Mouse (Mus musculus) forebrain, embryonic 11.5 days (tissue): ENCODE results near the gene Tdrd5. TPM values are rescaled to one million over a fixed set of nuclear protein-coding genes. Genes with fewer than 3 reads are reported as not detected.

Experiments used
- ATAC-seq: fragments of 200-750 bp; cut with Nextera tagmentation; replicated peaks from 2 replicates; pipeline ENCODE4 v1.8.0; 2017; ENCODE audit warnings: moderate TSS enrichment; ENCODE audit not compliant: low FRiP score
- DNase-seq: peaks from one replicate; pipeline ENCODE4 v3.0.0-alpha.2; 2017; ENCODE audit warnings: low spot score
- H3K27ac ChIP-seq: fragments of 300-500 bp; sonication (generic); 2 replicates; pipeline ENCODE4 v1.5.1; 2014; ENCODE audit warnings: low read depth, low read length
- H3K27me3 ChIP-seq: fragments of 300-500 bp; sonication (generic); 2 replicates; pipeline ENCODE4 v1.6.1; 2014; ENCODE audit warnings: mild to moderate bottlenecking, low read length, mixed read lengths; ENCODE audit not compliant: control insufficient read depth, insufficient read depth
- H3K36me3 ChIP-seq: fragments of 300-500 bp; sonication (generic); 2 replicates; pipeline ENCODE4 v1.6.1; 2014; ENCODE audit warnings: mild to moderate bottlenecking, low read length, moderate library complexity, mixed read lengths; ENCODE audit not compliant: control insufficient read depth, insufficient read depth
- H3K4me1 ChIP-seq: fragments of 300-500 bp; sonication (generic); replicated peaks from 2 replicates; pipeline ENCODE4 v1.6.1; 2014; ENCODE audit warnings: low read length, mixed read lengths; ENCODE audit not compliant: control insufficient read depth, insufficient read depth
- H3K4me2 ChIP-seq: fragments of 300-500 bp; sonication (generic); 2 replicates; pipeline ENCODE4 v1.6.1; 2014; ENCODE audit warnings: low read depth, mild to moderate bottlenecking, low read length, moderate library complexity, mixed read lengths; ENCODE audit not compliant: severe bottlenecking
- H3K4me3 ChIP-seq: fragments of 300-500 bp; sonication (generic); 2 replicates; pipeline ENCODE4 v1.5.1; 2014; ENCODE audit warnings: low read depth, low read length
- H3K9ac ChIP-seq: fragments of 300-500 bp; sonication (generic); 2 replicates; pipeline ENCODE4 v1.6.1; 2014; ENCODE audit warnings: low read length
- H3K9me3 ChIP-seq: fragments of 300-500 bp; sonication (generic); 2 replicates; pipeline ENCODE4 v1.6.1; 2016; ENCODE audit warnings: low read length, mixed read lengths; ENCODE audit not compliant: control insufficient read depth
- WGBS: fragments of 180-500 bp; shearing (Covaris S2); extraction: QIAGEN DNeasy Blood & Tissue Kit; methylation state at CpG from one replicate; pipeline ENCODE4 v1.1.7; 2014; 5-methylcytosine and 5-hydroxymethylcytosine counted together
- polyA plus RNA-seq: library from polyadenylated mRNA; unstranded; fragments of >200 nt; fragmentation: Nextera tagmentation; extraction: Ambion mirVana; gene quantifications from 2 replicates; pipeline ENCODE4 v1.2.1, GENCODE M21; 2014

The Tdrd5 gene
- polyA plus RNA-seq: 0.07 and 0.32 TPM in 2 replicates

DNA sequence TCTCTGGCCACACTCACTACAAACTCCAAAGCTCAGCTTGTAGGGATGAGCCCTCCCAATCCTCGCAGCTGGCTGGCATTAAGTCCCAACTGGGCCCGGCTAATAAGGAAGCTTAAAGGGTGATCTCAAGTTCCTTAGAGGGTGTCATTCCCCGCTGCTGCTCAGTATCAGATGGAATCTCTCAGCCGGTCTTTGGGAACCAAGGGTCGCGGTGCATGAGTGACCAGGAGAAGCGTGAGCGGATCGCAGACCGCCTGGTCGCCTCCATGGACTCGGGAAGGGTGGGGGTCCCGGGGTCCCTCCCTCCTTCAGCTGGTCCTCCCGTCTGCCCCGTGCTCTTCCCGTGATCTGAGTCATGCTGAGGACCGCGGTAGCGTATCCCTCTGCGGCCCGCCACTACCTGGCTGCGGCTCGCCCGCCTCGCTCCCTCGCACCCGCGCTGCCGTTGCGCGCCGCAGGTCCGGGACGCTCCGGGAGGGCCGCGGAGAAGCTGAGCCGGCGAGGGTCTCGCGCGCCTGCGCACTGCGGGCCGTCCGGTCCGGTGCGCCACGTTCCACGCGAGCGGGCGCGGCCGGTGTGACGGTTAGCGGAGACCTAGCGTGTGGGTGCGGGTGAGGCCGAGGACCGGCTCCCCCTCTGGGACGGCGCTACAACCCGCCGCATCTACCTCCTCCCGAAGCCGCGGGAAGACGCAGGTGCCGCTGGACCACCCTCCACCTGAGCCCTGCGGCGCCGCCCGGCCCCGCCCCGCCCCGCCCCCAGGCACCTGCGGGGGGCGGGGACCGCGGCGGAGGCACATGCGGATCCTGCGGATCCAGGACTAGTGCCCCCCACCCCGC lies at the start of gene Tdrd5:
Gene Tdrd5 (minus strand): TSS at position 754 of the 839 bp plus-strand sequence.
- Histone ChIP-seq H3K4me2 (peak within 1 kb of the TSS; percentile 100), H3K27me3 (peaks cover 32% of the 10 kb centered on the region), H3K27ac (no peak within 1 kb of the TSS), H3K9me3 (no peaks in the 10 kb centered on the region; the same call in 1 of the 2 replicates), H3K4me3 (peak within 1 kb of the TSS; percentile 66), H3K9ac (peak within 1 kb of the TSS; percentile 45), H3K36me3 (no peaks in the 10 kb centered on the region), H3K4me1 (no peaks in the 10 kb centered on the region; the same call in 1 of the 2 replicates)
- DNase-seq (peak; percentile 74), ATAC-seq (peak; percentile 74)
- WGBS: under 1% methylated on average over 83 of the region's 85 CpGs

DNA sequence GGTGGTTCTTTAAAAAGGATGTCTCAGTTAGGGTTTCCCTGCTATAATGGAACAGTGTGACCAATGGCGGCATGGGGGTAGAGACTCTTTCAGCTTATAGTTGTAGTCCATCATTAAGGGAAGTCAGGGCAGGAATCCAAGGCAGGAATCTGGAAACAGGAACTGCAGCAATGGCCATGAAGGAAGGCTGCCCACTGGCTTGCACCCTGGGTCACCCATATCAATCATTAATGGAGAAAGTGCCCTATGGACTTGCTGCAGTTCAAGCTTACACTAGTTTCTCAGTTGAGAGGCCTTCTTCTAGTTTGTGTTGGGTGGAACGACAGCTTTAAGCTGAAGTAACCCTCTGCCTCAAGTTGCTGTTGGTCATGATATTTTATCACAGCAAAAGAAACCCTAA lies 49.0 kb upstream of the Tdrd5 start:
- no peak overlapping the region for H3K4me3 ChIP-seq
- H3K9ac ChIP-seq: no peak overlapping the region
- H3K27me3 ChIP-seq: no peaks in the 10 kb centered on the region
- 87% methylated on average over 2 of the region's 2 CpGs for WGBS
- no peaks in the 10 kb centered on the region for H3K4me1 ChIP-seq
- no peaks in the 10 kb centered on the region for H3K36me3 ChIP-seq
- DNase-seq (no peak), ATAC-seq (no peak)
- no peaks in the 10 kb centered on the region for H3K9me3 ChIP-seq
- no peak overlapping the region for H3K4me2 ChIP-seq
- H3K27ac ChIP-seq: no peak overlapping the region

DNA sequence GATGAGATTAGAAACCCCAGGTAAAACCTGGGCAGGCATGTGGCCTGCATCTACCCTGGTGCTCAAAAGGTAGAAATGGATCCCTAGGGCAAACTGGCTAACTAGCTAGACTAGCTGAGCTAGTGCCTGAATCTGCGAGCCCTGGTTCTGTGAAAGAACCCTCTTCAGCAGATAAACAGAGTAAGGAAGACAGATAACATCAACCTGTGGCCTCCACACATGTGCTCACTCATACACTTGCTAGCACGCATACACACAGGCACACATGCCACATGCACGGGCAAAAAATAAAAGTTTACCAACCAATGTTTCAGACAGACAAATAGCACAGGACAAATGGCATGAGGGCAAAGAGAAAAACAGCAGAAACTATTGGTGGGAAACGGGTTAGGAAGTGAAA lies 47.0 kb upstream of the Tdrd5 start:
- H3K4me3 ChIP-seq: no peak overlapping the region
- no peak overlapping the region for H3K4me2 ChIP-seq
- 93% methylated on average over 4 of the region's 4 CpGs for WGBS
- no peaks in the 10 kb centered on the region for H3K9me3 ChIP-seq
- no peaks in the 10 kb centered on the region for H3K36me3 ChIP-seq
- H3K4me1 ChIP-seq: no peaks in the 10 kb centered on the region
- ATAC-seq: no peak
- H3K27ac ChIP-seq: no peak overlapping the region
- no peak for DNase-seq
- H3K27me3 ChIP-seq: no peaks in the 10 kb centered on the region
- H3K9ac ChIP-seq: no peak overlapping the region

DNA sequence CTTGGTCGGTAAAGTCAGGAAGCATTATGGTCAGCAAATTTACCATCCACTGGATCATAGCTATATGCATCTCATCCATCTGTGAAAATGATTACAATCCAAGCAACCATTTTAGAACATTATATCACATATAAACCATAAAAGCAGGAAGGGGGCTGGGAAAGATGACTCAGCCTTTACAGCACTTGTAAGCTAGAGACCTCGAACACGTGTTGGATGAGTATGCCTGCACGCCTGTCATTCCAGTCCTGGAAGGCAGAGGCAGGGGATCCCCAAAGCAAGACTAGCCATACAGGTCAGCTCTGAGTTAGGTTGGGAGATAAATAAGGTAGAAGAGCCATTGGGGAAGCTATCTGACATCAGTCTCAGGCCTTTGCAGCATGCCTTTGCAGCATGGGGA lies 45.6 kb upstream of the Tdrd5 start:
- H3K4me1 ChIP-seq: no peaks in the 10 kb centered on the region
- DNase-seq: no peak
- H3K27ac ChIP-seq: no peak overlapping the region
- no peak overlapping the region for H3K9ac ChIP-seq
- H3K9me3 ChIP-seq: no peaks in the 10 kb centered on the region
- H3K4me3 ChIP-seq: no peak overlapping the region
- 85% methylated on average over 4 of the region's 4 CpGs for WGBS
- H3K36me3 ChIP-seq: no peaks in the 10 kb centered on the region
- H3K27me3 ChIP-seq: no peaks in the 10 kb centered on the region
- H3K4me2 ChIP-seq: no peak overlapping the region
- ATAC-seq: no peak

DNA sequence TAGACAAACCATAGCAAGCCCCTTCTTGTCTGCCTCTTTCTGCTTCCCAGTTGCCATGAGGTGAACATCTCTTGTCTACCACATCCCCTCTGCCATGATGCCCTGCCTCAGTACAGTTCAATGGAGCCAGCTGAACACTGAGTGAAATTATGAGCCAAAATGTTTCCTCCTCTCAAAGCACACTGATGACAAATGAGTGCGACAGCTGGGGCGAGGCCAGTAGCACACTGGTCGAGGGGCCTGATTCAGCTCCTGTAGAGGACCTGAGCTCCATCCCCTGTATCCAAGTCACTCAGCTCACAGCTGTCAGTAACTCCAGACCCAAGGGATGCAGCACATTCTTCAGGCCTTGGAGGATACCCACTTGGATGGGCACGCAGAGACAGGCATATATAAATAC lies 42.2 kb upstream of the Tdrd5 start:
- WGBS: 94% methylated on average over 4 of the region's 4 CpGs
- ATAC-seq: no peak
- Histone ChIP-seq H3K4me3 (no peak overlapping the region), H3K4me2 (no peak overlapping the region), H3K36me3 (no peaks in the 10 kb centered on the region), H3K27ac (no peak overlapping the region), H3K27me3 (no peaks in the 10 kb centered on the region), H3K9me3 (no peaks in the 10 kb centered on the region), H3K4me1 (no peaks in the 10 kb centered on the region), H3K9ac (no peak overlapping the region)
- DNase-seq: no peak

DNA sequence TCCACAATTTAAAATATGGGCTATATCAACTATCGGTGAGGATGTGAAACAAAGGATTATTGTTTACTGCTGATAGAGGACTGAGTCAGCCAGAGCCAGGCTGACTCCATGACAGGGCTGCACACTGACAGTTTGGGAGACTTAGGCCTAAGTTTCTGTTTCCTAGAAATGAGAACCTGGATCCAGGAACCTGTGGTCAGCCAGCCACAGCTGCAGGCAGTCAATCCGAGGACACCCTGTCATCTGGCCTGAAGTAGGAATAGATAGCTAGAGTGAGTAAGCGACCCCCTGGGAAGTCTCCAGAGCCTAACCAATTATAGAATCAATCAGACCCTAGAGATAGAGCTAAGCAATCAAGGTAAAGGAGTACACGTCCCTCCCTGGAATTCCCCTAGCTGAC lies 41.0 kb upstream of the Tdrd5 start:
- WGBS: 71% methylated on average over 4 of the region's 4 CpGs
- no peaks in the 10 kb centered on the region for H3K9me3 ChIP-seq

DNA sequence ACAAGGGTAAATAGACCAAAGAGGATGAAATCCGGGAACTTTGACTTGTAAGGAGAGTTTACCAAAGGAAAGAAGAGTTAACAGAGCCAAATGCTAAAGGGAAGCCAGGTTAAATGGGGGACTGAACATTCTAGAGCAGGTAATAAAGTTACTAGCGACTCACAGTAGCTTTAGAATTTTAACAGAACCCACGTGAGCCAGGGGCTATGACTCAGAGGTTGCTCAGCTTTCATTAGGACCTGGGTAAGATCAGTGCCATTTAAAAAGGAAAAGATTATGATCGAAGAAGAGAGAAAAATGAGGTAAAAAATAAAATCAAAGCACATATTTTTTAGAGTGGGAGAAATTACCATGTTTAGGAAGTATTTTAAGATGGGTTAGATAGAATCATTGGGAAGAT lies 37.4 kb upstream of the Tdrd5 start:
- Histone ChIP-seq H3K9ac (no peak overlapping the region), H3K9me3 (no peaks in the 10 kb centered on the region), H3K4me2 (no peak overlapping the region), H3K36me3 (no peaks in the 10 kb centered on the region), H3K4me1 (no peaks in the 10 kb centered on the region), H3K27me3 (no peaks in the 10 kb centered on the region), H3K27ac (no peak overlapping the region), H3K4me3 (no peak overlapping the region)
- DNase-seq (no peak), ATAC-seq (no peak)
- 77% methylated on average over 4 of the region's 4 CpGs for WGBS

More for the DNA sequence above, 41.0 kb upstream of the Tdrd5 start:
- H3K27ac ChIP-seq: no peak overlapping the region
- H3K4me2 ChIP-seq: no peak overlapping the region
- no peaks in the 10 kb centered on the region for H3K4me1 ChIP-seq
- no peak overlapping the region for H3K4me3 ChIP-seq
- DNase-seq (no peak), ATAC-seq (no peak)
- no peaks in the 10 kb centered on the region for H3K36me3 ChIP-seq
- H3K27me3 ChIP-seq: no peaks in the 10 kb centered on the region
- no peak overlapping the region for H3K9ac ChIP-seq

DNA sequence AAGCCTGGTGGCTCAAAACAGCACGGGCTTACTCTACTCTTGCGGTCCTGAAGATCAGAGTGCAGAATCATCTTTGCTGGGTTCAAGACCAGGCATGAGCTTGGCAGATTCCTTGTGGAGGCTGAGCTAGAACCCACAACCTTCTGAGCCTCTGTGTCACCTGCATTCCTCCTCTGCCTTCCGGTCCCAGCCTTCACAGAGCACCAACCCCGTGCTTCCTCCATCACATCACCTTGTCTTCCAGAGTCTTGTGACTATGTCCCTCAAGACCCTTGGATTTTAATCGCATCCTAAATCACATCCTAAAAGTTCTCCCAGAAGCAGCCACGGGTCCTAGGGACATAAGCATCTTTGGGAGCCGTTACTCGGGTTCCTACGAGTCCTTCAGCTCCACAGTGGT lies 19.7 kb upstream of the Tdrd5 start:
- H3K4me1 ChIP-seq: no peaks in the 10 kb centered on the region
- no peak overlapping the region for H3K4me2 ChIP-seq
- no peak overlapping the region for H3K27ac ChIP-seq
- ATAC-seq: no peak
- H3K9ac ChIP-seq: no peak overlapping the region
- no peaks in the 10 kb centered on the region for H3K36me3 ChIP-seq
- no peaks in the 10 kb centered on the region for H3K27me3 ChIP-seq
- no peaks in the 10 kb centered on the region for H3K9me3 ChIP-seq
- DNase-seq: no peak
- WGBS: 86% methylated on average over 9 of the region's 9 CpGs
- H3K4me3 ChIP-seq: no peak overlapping the region

DNA sequence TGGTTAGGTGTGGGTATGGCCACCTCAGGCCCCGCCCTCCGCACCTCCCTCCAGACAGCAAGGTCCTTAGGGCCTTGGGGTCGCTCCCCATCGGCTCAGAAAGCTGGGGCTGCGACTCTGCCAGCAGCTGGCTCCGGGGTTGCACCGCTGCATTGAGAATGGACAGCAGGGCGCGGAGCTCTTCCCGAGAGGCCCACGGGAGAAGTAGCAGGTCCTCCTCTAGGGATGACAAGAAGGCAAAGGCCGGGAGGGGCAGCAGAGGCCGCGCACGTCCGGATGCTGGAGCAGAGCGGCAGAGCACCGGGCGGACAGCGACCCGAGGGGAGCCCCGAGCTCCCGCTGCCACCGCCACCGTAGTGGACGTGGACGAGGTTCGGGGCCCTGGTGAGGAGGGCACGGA lies 7.2 kb upstream of the Tdrd5 start, which contains the start of gene Nphs2:
Gene Nphs2 (plus strand): TSS at position 98 of the 400 bp plus-strand sequence.
- peaks cover 20% of the 10 kb centered on the region for H3K27me3 ChIP-seq

More for the DNA sequence above, 7.2 kb upstream of the Tdrd5 start, which contains the start of gene Nphs2:
- H3K9me3 ChIP-seq: no peaks in the 10 kb centered on the region
- no peaks in the 10 kb centered on the region for H3K36me3 ChIP-seq
- no peak within 1 kb of the TSS for H3K9ac ChIP-seq
- H3K4me1 ChIP-seq: no peaks in the 10 kb centered on the region
- H3K4me2 ChIP-seq: peak within 1 kb of the TSS; percentile 50
- no peak within 1 kb of the TSS for H3K27ac ChIP-seq
- DNase-seq (peak; percentile 57), ATAC-seq (no peak)
- H3K4me3 ChIP-seq: peak within 1 kb of the TSS; percentile 24; the same call in 1 of the 2 replicates
- WGBS: 4% methylated on average over 29 of the region's 29 CpGs
